Comparison of ENCODE assay signal across 23 mouse cellular contexts in genomic region chr1:187088660-187089395, GRCm38 (mm10).
DNase-seq lines count a peak whose midpoint lies in the region; ATAC-seq and TF ChIP-seq lines count a peak whose summit lies in the region.
"Had no signal": no experiment of that assay in that cellular context is flagged by ENCODE, and none has a peak within 500 bp of the region (broad histone marks: within the 10 kb centered on the region; RNA-seq: fewer than 3 reads in every experiment).

No protein-coding gene starts in this region.

- H3K4me3 ChIP-seq in stomach, embryonic 15.5 days (replicated peaks): no peak overlapping the region
- H3K4me3 ChIP-seq in stomach, postnatal 0 days (ENCODE audit: low read depth, low read length): no peak overlapping the region
- H3K4me3 ChIP-seq in intestine, embryonic 15.5 days (replicated peaks): no peak overlapping the region
- no peak overlapping the region for H3K4me3 ChIP-seq in intestine, postnatal 0 days (ENCODE audit: low read depth, low read length)
- H3K4me3 ChIP-seq in limb, embryonic 10.5 days: no peak overlapping the region
- H3K4me3 ChIP-seq: embryonic facial prominence, embryonic 13.5 days; embryonic facial prominence, embryonic 15.5 days; erythroblast, embryonic 14.5 days; forebrain, embryonic 10.5 days; forebrain, embryonic 12.5 days had no signal

- WGBS in stomach, embryonic 15.5 days: 56% methylated on average over 3 of the region's 3 CpGs
- WGBS in stomach, postnatal 0 days: 50% methylated on average over 3 of the region's 3 CpGs
- WGBS in intestine, embryonic 15.5 days: 55% methylated on average over 3 of the region's 3 CpGs
- 36% methylated on average over 3 of the region's 3 CpGs for WGBS in intestine, postnatal 0 days
- 87% methylated on average over 3 of the region's 3 CpGs for WGBS in limb, embryonic 10.5 days

- no peak for DNase-seq in stomach, postnatal 0 days (ENCODE audit: low spot score)
- DNase-seq in lung, postnatal 25 days (ENCODE audit: low spot score): no peak
- no peak for DNase-seq in limb, embryonic 10.5 days (ENCODE audit: low spot score)
- no peak for DNase-seq in left cerebral cortex, postnatal 10 days (ENCODE audit: extremely low spot score in 1 of 2, low spot score in 2 of 2)
- DNase-seq: adrenal gland, postnatal 10 days; adrenal gland, postnatal 25 days; cerebellum, adult 11 months; cerebellum, adult 18-20 months; cerebellum, adult 8-10 months; cerebellum, adult 9-11 months; cerebellum, postnatal 14 days; cerebellum, postnatal 36 days; embryo, embryonic 11 days had no signal

- H3K27me3 ChIP-seq in stomach, embryonic 15.5 days (replicated peaks): no peaks in the 10 kb centered on the region
- H3K27me3 ChIP-seq in stomach, postnatal 0 days (ENCODE audit: control insufficient read depth, insufficient read depth, low read length): no peaks in the 10 kb centered on the region
- H3K27me3 ChIP-seq in intestine, embryonic 15.5 days (replicated peaks): no peaks in the 10 kb centered on the region
- no peaks in the 10 kb centered on the region for H3K27me3 ChIP-seq in intestine, postnatal 0 days (replicated peaks; ENCODE audit: control insufficient read depth, insufficient read depth, low read length)
- H3K27me3 ChIP-seq in limb, embryonic 10.5 days (ENCODE audit: low read depth, poor library complexity, severe bottlenecking): no peaks in the 10 kb centered on the region
- H3K27me3 ChIP-seq: embryonic facial prominence, embryonic 13.5 days; embryonic facial prominence, embryonic 15.5 days; forebrain, embryonic 12.5 days had no signal

- no peaks in the 10 kb centered on the region for H3K4me1 ChIP-seq in stomach, embryonic 15.5 days
- no peaks in the 10 kb centered on the region for H3K4me1 ChIP-seq in stomach, postnatal 0 days (replicated peaks; ENCODE audit: control insufficient read depth, insufficient read depth)
- H3K4me1 ChIP-seq in intestine, embryonic 15.5 days (replicated peaks): no peaks in the 10 kb centered on the region
- H3K4me1 ChIP-seq in intestine, postnatal 0 days (replicated peaks; ENCODE audit: control insufficient read depth, insufficient read depth, low read length): no peaks in the 10 kb centered on the region
- no peaks in the 10 kb centered on the region for H3K4me1 ChIP-seq in limb, embryonic 10.5 days
- H3K4me1 ChIP-seq: embryonic facial prominence, embryonic 13.5 days; embryonic facial prominence, embryonic 15.5 days; forebrain, embryonic 10.5 days; forebrain, embryonic 12.5 days had no signal

- H3K4me2 ChIP-seq in stomach, embryonic 15.5 days: no peak overlapping the region
- H3K4me2 ChIP-seq in stomach, postnatal 0 days (replicated peaks; ENCODE audit: low read depth): no peak overlapping the region
- no peak overlapping the region for H3K4me2 ChIP-seq in intestine, embryonic 15.5 days (replicated peaks)
- no peak overlapping the region for H3K4me2 ChIP-seq in intestine, postnatal 0 days (replicated peaks; ENCODE audit: low read depth)
- H3K4me2 ChIP-seq: embryonic facial prominence, embryonic 13.5 days; embryonic facial prominence, embryonic 15.5 days; forebrain, embryonic 12.5 days had no signal

- no peaks in the 10 kb centered on the region for H3K9me3 ChIP-seq in stomach, embryonic 15.5 days
- no peaks in the 10 kb centered on the region for H3K9me3 ChIP-seq in stomach, postnatal 0 days (ENCODE audit: control insufficient read depth, low read length)
- H3K9me3 ChIP-seq in intestine, embryonic 15.5 days: no peaks in the 10 kb centered on the region
- no peaks in the 10 kb centered on the region for H3K9me3 ChIP-seq in intestine, postnatal 0 days (ENCODE audit: control insufficient read depth)
- no peaks in the 10 kb centered on the region for H3K9me3 ChIP-seq in limb, embryonic 10.5 days (replicated peaks)
- H3K9me3 ChIP-seq: embryonic facial prominence, embryonic 13.5 days; embryonic facial prominence, embryonic 15.5 days; forebrain, embryonic 10.5 days; forebrain, embryonic 12.5 days had no signal

- intact Hi-C loops in left cerebral cortex, postnatal 10 days (cut with DNase I): no loop called here

- ATAC-seq in stomach, embryonic 15.5 days (ENCODE audit: insufficient read depth, low FRiP score, low read depth): peak; percentile 18; the same call in 1 of the 2 replicates
- no peak for ATAC-seq in stomach, postnatal 0 days (ENCODE audit: low FRiP score, low TSS enrichment)
- ATAC-seq in intestine, embryonic 15.5 days: peak; percentile 91
- ATAC-seq in intestine, postnatal 0 days: peak; percentile 96
- ATAC-seq: forebrain, embryonic 14.5 days; forebrain, embryonic 16.5 days had no signal

- no peak for TF ChIP-seq EP300 in stomach, postnatal 0 days (optimal IDR thresholded peaks at IDR 0.05)

- no peak overlapping the region for H3K9ac ChIP-seq in stomach, embryonic 15.5 days
- no peak overlapping the region for H3K9ac ChIP-seq in stomach, postnatal 0 days (ENCODE audit: low read length)
- H3K9ac ChIP-seq in intestine, embryonic 15.5 days: no peak overlapping the region
- H3K9ac ChIP-seq in intestine, postnatal 0 days (ENCODE audit: low read depth, low read length): no peak overlapping the region
- H3K9ac ChIP-seq: embryonic facial prominence, embryonic 13.5 days; embryonic facial prominence, embryonic 15.5 days; forebrain, embryonic 12.5 days had no signal

- H3K27ac ChIP-seq in stomach, embryonic 15.5 days: no peak overlapping the region
- no peak overlapping the region for H3K27ac ChIP-seq in stomach, postnatal 0 days (replicated peaks)
- H3K27ac ChIP-seq in intestine, embryonic 15.5 days: peak overlapping the region; percentile 57; the same call in 1 of the 2 replicates
- peak overlapping the region; percentile 54 for H3K27ac ChIP-seq in intestine, postnatal 0 days (ENCODE audit: low read depth, low read length)
- H3K27ac ChIP-seq in limb, embryonic 10.5 days: no peak overlapping the region
- H3K27ac ChIP-seq: embryonic facial prominence, embryonic 13.5 days; embryonic facial prominence, embryonic 15.5 days; forebrain, embryonic 10.5 days; forebrain, embryonic 12.5 days had no signal

- no peaks in the 10 kb centered on the region for H3K36me3 ChIP-seq in stomach, embryonic 15.5 days
- no peaks in the 10 kb centered on the region for H3K36me3 ChIP-seq in stomach, postnatal 0 days (ENCODE audit: control insufficient read depth, insufficient read depth, low read length)
- no peaks in the 10 kb centered on the region for H3K36me3 ChIP-seq in intestine, embryonic 15.5 days
- no peaks in the 10 kb centered on the region for H3K36me3 ChIP-seq in intestine, postnatal 0 days (ENCODE audit: control insufficient read depth, insufficient read depth)
- H3K36me3 ChIP-seq in limb, embryonic 10.5 days: no peaks in the 10 kb centered on the region
- H3K36me3 ChIP-seq: embryonic facial prominence, embryonic 13.5 days; embryonic facial prominence, embryonic 15.5 days; forebrain, embryonic 10.5 days; forebrain, embryonic 12.5 days had no signal

- no peak for TF ChIP-seq CTCF in stomach, postnatal 0 days (IDR thresholded peaks at IDR 0.05; ENCODE audit: low read depth)
- TF ChIP-seq CTCF in intestine, postnatal 0 days (IDR thresholded peaks at IDR 0.05; ENCODE audit: low read depth): no peak

Comparison
In these comparisons a context has a peak if more than half of its experiments do, and no peak if none do; other contexts are left out.
1. H3K27ac ChIP-seq: peak in intestine, embryonic 15.5 days (single experiment) and intestine, postnatal 0 days (single experiment); none in stomach, embryonic 15.5 days (single experiment), stomach, postnatal 0 days (single experiment) and limb, embryonic 10.5 days (single experiment).